Mouse (Mus musculus): ENCODE results near the gene Pdlim4.

DNA sequence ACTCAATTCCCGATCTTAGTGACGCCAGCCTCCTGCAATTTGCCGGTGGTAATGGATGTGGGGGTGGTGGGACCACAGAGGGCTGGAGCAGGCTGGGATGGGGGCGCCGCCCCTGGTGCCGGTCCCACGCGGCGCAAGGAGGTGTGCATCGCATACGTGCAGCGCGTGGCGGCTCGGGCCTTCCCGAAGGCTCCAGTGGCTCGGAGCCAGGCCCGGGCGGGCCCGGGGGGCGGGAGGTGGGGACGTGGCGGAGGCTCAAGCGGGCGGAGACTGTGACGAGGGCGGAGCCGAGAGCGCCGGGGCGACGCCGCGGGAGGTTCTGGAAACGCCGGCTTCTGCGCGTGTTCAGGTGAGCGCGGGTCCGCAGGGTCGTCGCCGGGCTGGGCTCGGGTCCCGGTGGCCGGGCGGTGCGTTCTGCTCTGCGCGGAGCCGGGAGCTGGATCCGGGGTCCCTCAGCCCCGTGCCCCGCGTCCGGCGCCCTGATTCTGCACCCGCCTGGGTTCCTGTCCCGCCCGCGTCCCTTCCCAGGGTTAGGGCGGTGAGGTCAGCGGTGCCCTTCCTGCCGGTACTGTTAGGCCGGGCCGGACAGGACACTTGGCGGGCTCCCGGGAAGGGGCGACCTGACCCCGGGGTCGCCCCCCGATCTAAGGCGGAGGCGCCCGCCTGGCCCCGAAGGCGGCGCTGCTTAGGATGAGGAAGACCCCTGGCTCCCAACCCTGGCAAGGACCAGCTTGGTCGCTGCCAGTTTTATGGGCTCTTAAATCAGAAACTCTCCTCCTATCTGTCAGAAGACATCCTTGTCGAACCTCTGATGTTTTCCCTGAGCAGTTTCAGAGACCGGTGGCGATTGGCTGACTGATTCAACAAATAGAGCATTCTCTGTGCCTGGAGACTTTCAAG is 32.1 kb upstream of the Pdlim4 start:
- no peak for TF ChIP-seq POLR2A (IDR thresholded peaks at IDR 0.05; ENCODE audit: borderline replicate concordance, insufficient read depth, low read length)
- no peak for TF ChIP-seq CTCF (IDR thresholded peaks at IDR 0.05; ENCODE audit: borderline replicate concordance, insufficient read depth, low read depth, low read length)
